Mouse (Mus musculus) left cerebral cortex, postnatal 10 days (tissue): ENCODE measurements around the gene Clba1. TPM values are rescaled to one million over a fixed set of nuclear protein-coding genes. Genes with fewer than 3 reads are reported as not detected.
"Not testable (repeated sequence)": the region's sequence is repeated elsewhere in the genome, so short reads cannot be mapped to it uniquely, and the experiment has no call there.

ENCODE experiments used
- DNase-seq, 2 experiments: peaks; one replicate each; pipeline ENCODE4 v3.0.0; 2021 to 2022; ENCODE audit warnings: low spot score in 2 of 2, mixed read lengths in 1 of 2; ENCODE audit errors: extremely low spot score in 1 of 2
- intact Hi-C: fragments of 180-260 bp; cut with DNase I; formaldehyde crosslinking; loops from one replicate; pipeline ENCODE4 v1.15.1; 2025
- total RNA-seq, 2 experiments: library from RNA; stranded (reverse); gene quantifications; 2 replicates each; pipeline ENCODE4 v1.2.3; 2021

The Clba1 gene
- total RNA-seq, 2 experiments from 2014 or later, result 14.6 to 16.5 TPM

GRCm38 (mm10) chr12:112809641-112810040, 904 bp downstream of the Clba1 start:
- intact Hi-C loops, result no loop called here

GRCm38 (mm10) chr12:112810092-112810885, 1.6 kb downstream of the Clba1 start:
- intact Hi-C loops, result no loop called here
- DNase-seq, result no peak

More at GRCm38 (mm10) chr12:112809641-112810040, 904 bp downstream of the Clba1 start:
- no peak for DNase-seq

- peak in 1 of 2 experiments; percentile 18 for DNase-seq
- intact Hi-C loops, result no loop called here
These were observed 4.6 kb downstream of the Clba1 start for GRCm38 (mm10) chr12:112813370-112813769.

GRCm38 (mm10) chr12:112814682-112815470, 6.1 kb downstream of the Clba1 start:
- DNase-seq, result peak in 1 of 2 experiments; percentile 17
- intact Hi-C loops, result no loop called here

DNA sequence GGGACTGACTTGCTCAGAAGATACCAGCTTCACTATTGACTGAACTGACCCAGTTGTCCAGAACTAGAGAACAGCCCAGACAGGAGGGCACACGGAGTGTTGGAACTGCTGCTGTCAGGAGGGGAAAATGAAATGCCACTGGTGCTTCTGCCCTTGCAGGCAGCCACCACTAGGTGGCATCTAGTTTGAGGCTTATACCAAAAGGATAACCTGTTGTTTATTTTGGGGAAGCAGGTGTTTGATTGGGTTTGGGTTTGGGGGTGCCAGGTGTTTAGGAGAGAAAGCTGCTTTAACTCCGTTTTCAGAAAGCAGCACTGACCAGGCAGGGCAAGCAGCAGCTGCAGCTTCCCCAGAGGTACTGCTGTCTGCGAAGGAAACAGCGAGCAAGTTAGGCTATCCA, 7.6 kb downstream of the Clba1 start:
- peak; percentile 52 to 58 for DNase-seq
- intact Hi-C loops, result no loop called here

DNA sequence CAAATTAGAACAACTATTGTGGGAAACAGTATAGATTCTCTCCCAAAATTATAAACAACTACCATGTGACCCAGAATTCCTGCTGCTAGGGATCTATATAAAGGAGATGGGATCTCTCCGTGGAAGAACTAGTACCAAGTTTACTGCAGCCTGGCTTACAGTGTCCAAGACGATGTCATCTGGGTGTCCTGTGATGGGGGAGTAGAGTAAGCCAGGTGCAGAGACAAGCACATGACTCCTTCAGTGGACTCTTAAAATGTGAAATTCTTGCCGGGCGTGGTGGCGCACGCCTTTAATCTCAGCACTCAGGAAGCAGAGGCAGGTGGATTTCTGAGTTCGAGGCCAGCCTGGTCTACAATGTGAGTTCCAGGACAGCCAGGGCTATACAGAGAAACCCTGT, 8.1 kb downstream of the Clba1 start:
- intact Hi-C loops, result not testable (repeated sequence)

GRCm38 (mm10) chr12:112819057-112819662, 10.4 kb downstream of the Clba1 start:
- DNase-seq, result peak in 1 of 2 experiments; percentile 8
- intact Hi-C loops, result no loop called here

More for the DNA sequence above, 8.1 kb downstream of the Clba1 start:
- peak in 1 of 2 experiments; percentile 11 for DNase-seq

DNA sequence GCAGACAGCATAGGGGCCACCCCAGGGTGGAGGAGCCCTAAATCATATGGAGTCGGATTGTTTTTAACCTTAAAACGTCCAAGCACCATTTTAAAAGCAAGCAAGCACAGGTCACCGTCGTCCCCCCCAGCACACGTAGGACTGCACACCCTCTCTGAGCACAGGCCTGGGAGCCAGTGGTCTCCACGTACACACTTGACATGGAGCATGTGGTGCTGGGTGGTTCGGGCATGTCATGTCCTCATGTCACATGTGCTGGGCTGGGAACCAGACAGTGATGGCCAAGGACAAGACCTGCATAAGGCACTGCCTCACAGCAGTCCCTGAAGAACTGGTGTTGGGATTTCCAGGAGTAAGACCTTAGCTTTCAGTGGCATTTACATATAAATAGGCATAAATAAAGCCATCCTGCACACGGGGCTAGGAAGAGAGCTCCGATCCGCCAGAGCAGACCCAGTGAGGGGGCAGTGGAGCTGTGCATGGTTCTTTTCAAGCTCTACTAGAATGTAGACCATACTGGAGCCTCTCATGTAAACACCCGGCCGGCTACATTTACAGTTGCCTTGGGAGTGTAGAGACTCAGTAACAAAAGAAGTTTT, 11.8 kb downstream of the Clba1 start:
- DNase-seq, result peak in 1 of 2 experiments; percentile 23
- intact Hi-C loops, result no loop called here

DNA sequence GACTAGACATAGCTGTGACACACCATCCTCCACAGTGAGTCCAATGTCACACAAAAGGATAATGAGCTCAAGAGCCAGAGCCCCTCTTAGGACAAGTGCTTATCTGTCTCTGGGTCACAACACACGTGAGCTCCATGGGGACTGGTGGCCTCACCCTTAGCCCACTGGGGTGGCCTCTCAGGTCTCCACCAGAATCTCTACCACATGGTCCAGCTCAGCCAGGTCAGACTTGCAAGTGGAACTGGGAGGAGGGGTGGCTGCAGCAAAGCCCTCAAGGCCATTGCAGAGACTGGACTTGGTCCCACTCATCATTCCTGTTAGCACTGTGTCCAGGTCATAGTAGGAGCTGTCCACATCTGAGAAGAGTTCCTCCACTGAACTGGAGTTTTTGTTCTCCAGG, 12.5 kb downstream of the Clba1 start:
- intact Hi-C loops, result no loop called here
- no peak for DNase-seq

DNA sequence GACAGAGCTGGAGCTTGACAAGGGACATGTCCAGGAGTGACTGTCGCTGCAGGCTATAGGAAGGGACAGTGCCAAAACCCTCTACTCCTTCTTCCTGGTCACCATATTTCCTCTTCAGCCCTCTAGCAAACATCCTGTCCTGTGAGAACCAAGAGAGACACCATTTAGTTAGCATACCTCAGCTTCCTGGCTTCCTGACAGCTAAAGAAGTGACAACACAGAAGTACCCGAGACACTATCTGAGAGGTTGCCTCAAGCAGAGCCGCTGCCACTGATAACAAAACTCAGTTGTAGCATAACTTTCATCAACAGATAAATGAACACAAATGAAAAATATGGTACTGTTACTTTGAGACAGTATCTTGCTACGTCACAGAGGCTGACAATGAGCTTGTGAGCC, 13.2 kb downstream of the Clba1 start:
- intact Hi-C loops, result no loop called here
- DNase-seq, result no peak

GRCm38 (mm10) chr12:112822676-112823075, 13.9 kb downstream of the Clba1 start:
- peak in 1 of 2 experiments; percentile 14 for DNase-seq
- intact Hi-C loops, result no loop called here

DNA sequence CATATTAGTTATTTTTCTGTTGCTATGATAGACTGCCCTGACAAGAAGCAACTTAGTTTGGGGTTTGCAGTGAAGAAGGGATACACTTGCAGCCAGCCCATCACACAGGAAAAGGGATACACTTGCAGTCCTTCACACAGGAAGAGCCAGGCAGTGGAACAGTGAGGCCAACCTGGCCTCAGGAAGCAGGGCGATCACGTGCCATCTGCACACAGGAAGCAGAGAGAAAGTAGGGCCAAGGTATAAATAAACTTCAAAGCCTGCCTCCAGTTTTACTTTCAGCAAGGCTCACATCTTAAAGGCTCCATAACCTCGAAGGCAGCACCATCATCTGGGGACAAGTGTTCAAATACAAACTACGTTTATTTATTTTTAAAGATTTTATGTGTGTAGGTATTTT, 14.5 kb downstream of the Clba1 start:
- peak in 1 of 2 experiments; percentile 19 for DNase-seq
- intact Hi-C loops, result no loop called here

GRCm38 (mm10) chr12:112825901-112826300, 17.2 kb downstream of the Clba1 start:
- intact Hi-C loops, result no loop called here
- no peak for DNase-seq

- peak in 1 of 2 experiments; percentile 89 for DNase-seq
- intact Hi-C loops, result no loop called here
These were observed 19.9 kb downstream of the Clba1 start for GRCm38 (mm10) chr12:112828501-112829243.

DNA sequence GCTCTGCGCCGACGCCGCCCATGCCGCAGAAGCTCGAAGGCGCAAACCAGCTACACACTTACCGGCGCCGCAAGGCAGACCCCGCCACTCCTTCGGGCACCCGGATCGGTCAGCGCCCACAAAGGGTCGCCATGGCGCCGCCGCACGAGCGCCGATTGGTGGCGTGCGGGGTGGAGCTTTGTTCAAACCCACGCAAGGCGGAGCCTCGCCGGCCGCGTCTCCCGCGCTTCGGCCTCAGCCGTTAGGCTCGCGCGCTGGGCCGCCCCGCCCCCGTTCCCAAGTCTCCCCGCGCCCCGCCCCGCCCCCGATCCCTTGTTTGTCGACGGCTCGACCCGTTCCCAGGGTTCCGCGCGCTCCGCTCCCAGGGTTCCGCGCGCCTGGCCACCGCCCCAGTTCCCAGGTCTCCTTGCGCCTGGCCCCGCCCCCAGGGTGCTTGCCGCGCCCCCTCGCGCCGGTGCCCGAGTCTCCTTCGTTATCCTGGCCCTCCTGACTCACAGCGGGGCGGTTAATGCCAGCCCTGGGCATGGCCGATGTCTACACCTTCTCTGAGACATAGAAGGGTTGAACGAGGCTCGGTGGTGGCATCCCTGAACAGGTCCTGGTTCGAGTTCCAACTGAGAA, 20.6 kb downstream of the Clba1 start, which contains the start of gene Cdca4:
Gene Cdca4 (minus strand): TSS at position 180 of the 621 bp plus-strand sequence.
- intact Hi-C loops, result no loop called here
- peak; percentile 96 to 100 for DNase-seq

GRCm38 (mm10) chr12:112830141-112830540, 21.4 kb downstream of the Clba1 start:
- DNase-seq, result no peak
- intact Hi-C loops, result no loop called here

DNA sequence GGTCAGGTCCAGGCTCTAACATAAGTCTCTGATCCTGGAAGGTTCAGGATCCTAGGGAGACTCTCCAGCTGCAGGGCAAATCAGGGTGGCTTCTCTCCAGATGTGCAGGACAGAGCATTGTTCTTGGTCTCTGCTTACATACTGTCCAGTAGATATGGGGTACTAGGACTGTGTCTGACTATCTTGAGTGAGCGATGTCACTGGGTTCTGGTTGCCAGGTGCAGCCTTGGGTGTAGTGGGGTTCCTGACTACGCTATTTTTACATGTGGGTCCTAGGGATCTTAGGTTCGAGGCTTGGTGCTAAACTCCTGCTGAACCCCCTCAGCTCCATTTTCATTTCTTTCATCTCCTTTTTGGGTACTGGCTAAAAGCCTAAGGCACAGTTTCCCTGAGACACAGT, 21.8 kb downstream of the Clba1 start:
- intact Hi-C loops, result no loop called here

DNA sequence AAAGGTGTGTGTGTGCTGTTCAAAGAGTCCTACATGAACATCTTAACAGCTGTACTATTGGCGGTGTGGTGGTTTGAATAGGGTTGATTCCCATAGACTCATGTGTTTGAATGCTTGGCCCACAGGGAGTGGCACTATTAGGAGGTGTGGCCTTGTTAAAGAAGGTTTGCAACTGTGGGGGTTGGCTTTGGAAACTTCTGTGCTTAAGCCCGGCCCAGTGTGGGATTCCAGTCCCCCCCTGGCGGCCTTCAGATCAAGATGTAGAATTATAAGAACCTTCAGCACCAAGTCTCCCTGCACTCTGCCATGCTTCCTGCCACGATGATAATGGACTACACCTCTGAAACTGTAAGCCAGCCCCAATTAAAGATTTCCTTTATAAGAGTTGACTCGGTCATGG, 23.7 kb downstream of the Clba1 start:
- intact Hi-C loops, result no loop called here
- DNase-seq, result no peak

More for the DNA sequence above, 21.8 kb downstream of the Clba1 start:
- DNase-seq, result no peak
